Comparison of ENCODE assay signal across 20 mouse cellular contexts in the genomic region with DNA sequence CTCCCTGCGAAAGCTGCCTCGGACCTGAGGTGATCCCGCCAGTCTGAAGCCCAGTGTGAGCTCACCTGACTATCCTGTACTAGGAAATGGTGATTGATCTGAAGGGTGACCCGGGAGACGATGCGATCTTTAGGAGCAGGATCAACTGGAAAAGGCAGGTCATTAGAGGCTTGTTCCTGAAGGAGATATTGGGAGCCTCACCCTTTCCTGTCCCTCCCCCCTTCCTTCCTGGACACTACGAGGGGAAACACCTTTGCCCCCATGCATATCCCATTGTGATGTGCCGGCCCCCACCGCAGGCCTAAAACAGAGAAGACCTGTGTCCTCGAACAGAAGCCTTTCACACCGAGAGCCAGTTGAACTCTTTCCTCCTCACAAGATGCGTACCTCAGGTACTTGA. TPM values are rescaled to one million over a fixed set of nuclear protein-coding genes. Genes with fewer than 3 reads are reported as not detected.
A peak's percentile ranks its signal among the peaks of the same experiment; 100 is the strongest.
DNase-seq lines count a peak whose midpoint lies in the region; ATAC-seq and TF ChIP-seq lines count a peak whose summit lies in the region.
"Had no signal": no experiment of that assay in that cellular context is flagged by ENCODE, and none has a peak within 500 bp of the region (broad histone marks: within the 10 kb centered on the region; RNA-seq: fewer than 3 reads in every experiment).

No protein-coding gene starts in this region.

- no peak overlapping the region for H3K4me3 ChIP-seq in heart, embryonic 10.5 days
- H3K4me3 ChIP-seq in liver, adult 2 months (ENCODE audit: insufficient read depth, low read depth, low read length) = no peak overlapping the region
- H3K4me3 ChIP-seq in liver, embryonic 12.5 days = no peak overlapping the region
- H3K4me3 ChIP-seq in neural tube, embryonic 15.5 days (replicated peaks) = no peak overlapping the region
- H3K4me3 ChIP-seq: embryonic facial prominence, embryonic 12.5 days; erythroblast, embryonic 14.5 days; heart, embryonic 15.5 days; limb, embryonic 15.5 days; megakaryocyte, embryonic 14.5 days had no signal

- no peak for TF ChIP-seq POLR2A in liver, adult 2 months (IDR thresholded peaks at IDR 0.05; ENCODE audit: extremely low read depth, insufficient read depth, low read length)

- no peaks in the 10 kb centered on the region for H3K9me3 ChIP-seq in heart, embryonic 10.5 days
- peaks cover 5% of the 10 kb centered on the region; the same call in 1 of the 2 replicates for H3K9me3 ChIP-seq in liver, embryonic 12.5 days (replicated peaks)
- H3K9me3 ChIP-seq in neural tube, embryonic 15.5 days (replicated peaks) = no peaks in the 10 kb centered on the region
- H3K9me3 ChIP-seq: embryonic facial prominence, embryonic 12.5 days; heart, embryonic 15.5 days; limb, embryonic 15.5 days had no signal

- H3K36me3 ChIP-seq in heart, embryonic 10.5 days = no peaks in the 10 kb centered on the region
- H3K36me3 ChIP-seq in liver, adult 2 months (ENCODE audit: control insufficient read depth, insufficient read depth, low read length) = no peaks in the 10 kb centered on the region
- no peaks in the 10 kb centered on the region for H3K36me3 ChIP-seq in liver, embryonic 12.5 days
- no peaks in the 10 kb centered on the region for H3K36me3 ChIP-seq in neural tube, embryonic 15.5 days
- H3K36me3 ChIP-seq: embryonic facial prominence, embryonic 12.5 days; heart, embryonic 15.5 days; limb, embryonic 15.5 days had no signal

- TF ChIP-seq CTCF in liver, adult 2 months (IDR thresholded peaks at IDR 0.05; ENCODE audit: low read depth, low read length) = no peak

- peaks cover 9% of the 10 kb centered on the region; the same call in 1 of the 2 replicates for H3K4me1 ChIP-seq in heart, embryonic 10.5 days
- no peaks in the 10 kb centered on the region for H3K4me1 ChIP-seq in liver, adult 2 months (ENCODE audit: control insufficient read depth, insufficient read depth, low read length)
- H3K4me1 ChIP-seq in liver, embryonic 12.5 days = no peaks in the 10 kb centered on the region
- H3K4me1 ChIP-seq in neural tube, embryonic 15.5 days = peaks cover 10% of the 10 kb centered on the region
- H3K4me1 ChIP-seq: embryonic facial prominence, embryonic 12.5 days; megakaryocyte, embryonic 14.5 days had no signal

- H3K4me2 ChIP-seq in liver, embryonic 12.5 days = no peak overlapping the region
- H3K4me2 ChIP-seq in neural tube, embryonic 15.5 days = no peak overlapping the region
- H3K4me2 ChIP-seq: embryonic facial prominence, embryonic 12.5 days; heart, embryonic 15.5 days; limb, embryonic 15.5 days had no signal

- no peak overlapping the region for H3K9ac ChIP-seq in liver, adult 2 months (ENCODE audit: low read depth, low read length)
- H3K9ac ChIP-seq in liver, embryonic 12.5 days = no peak overlapping the region
- no peak overlapping the region for H3K9ac ChIP-seq in neural tube, embryonic 15.5 days (replicated peaks)
- H3K9ac ChIP-seq: embryonic facial prominence, embryonic 12.5 days; heart, embryonic 15.5 days; limb, embryonic 15.5 days; liver, postnatal 0 days had no signal

- no peak overlapping the region for H3K27ac ChIP-seq in heart, embryonic 10.5 days
- peak overlapping the region; percentile 37; the same call in 1 of the 2 replicates for H3K27ac ChIP-seq in liver, adult 2 months (replicated peaks; ENCODE audit: insufficient read depth, low read depth, low read length)
- no peak overlapping the region for H3K27ac ChIP-seq in liver, embryonic 12.5 days
- no peak overlapping the region for H3K27ac ChIP-seq in neural tube, embryonic 15.5 days (replicated peaks)
- H3K27ac ChIP-seq: embryonic facial prominence, embryonic 12.5 days; heart, embryonic 15.5 days; limb, embryonic 15.5 days had no signal

- WGBS in heart, embryonic 10.5 days = 65% methylated on average over 12 of the region's 12 CpGs
- WGBS in liver, adult 2 months = 74% methylated on average over 12 of the region's 12 CpGs
- WGBS in liver, embryonic 12.5 days (ENCODE audit: insufficient replicate concordance) = 60% methylated on average over 12 of the region's 12 CpGs
- WGBS in neural tube, embryonic 15.5 days = 82% methylated on average over 12 of the region's 12 CpGs

- peak; percentile 36 to 70 for DNase-seq in heart, adult 18-20 months
- no peak for DNase-seq in heart, embryonic 10.5 days (ENCODE audit: low spot score)
- no peak for DNase-seq in liver, adult 2 months (ENCODE audit: extremely low read depth, low read depth, low spot score)
- DNase-seq in kidney, postnatal 10 days = peak; percentile 46
- DNase-seq in layer of hippocampus, postnatal 36 days = no peak
- DNase-seq: cerebellum, adult 9-11 months; gastrocnemius, postnatal 36 days; liver, postnatal 0 days; retina, postnatal 1 day; right cerebral cortex, postnatal 4 days had no signal

- no peaks in the 10 kb centered on the region for H3K79me2 ChIP-seq in liver, adult 2 months (ENCODE audit: control insufficient read depth, insufficient read depth, low read length)

- H3K27me3 ChIP-seq in heart, embryonic 10.5 days (ENCODE audit: insufficient read depth, poor library complexity, severe bottlenecking) = peaks cover 7% of the 10 kb centered on the region; the same call in 1 of the 2 replicates
- H3K27me3 ChIP-seq in liver, adult 2 months (ENCODE audit: control insufficient read depth, insufficient read depth, low read length) = no peaks in the 10 kb centered on the region
- H3K27me3 ChIP-seq in liver, embryonic 12.5 days (replicated peaks) = no peaks in the 10 kb centered on the region
- H3K27me3 ChIP-seq in neural tube, embryonic 15.5 days (replicated peaks) = no peaks in the 10 kb centered on the region
- H3K27me3 ChIP-seq: embryonic facial prominence, embryonic 12.5 days; heart, embryonic 15.5 days; limb, embryonic 15.5 days; megakaryocyte, embryonic 14.5 days; Patski had no signal

- no peak for ATAC-seq in liver, embryonic 12.5 days
- ATAC-seq in neural tube, embryonic 15.5 days (ENCODE audit: low FRiP score) = no peak
- ATAC-seq: forebrain, embryonic 14.5 days; liver, postnatal 0 days; midbrain, embryonic 16.5 days; Patski had no signal

RNA-seq across cellular contexts. Expression of gene Stox2, which starts 58.0 kb away (rescaled TPM):
- 1 to 10 TPM; 8.7 to 8.9 TPM for total RNA-seq in heart, adult 18-20 months (2021)
- 7.5 and 9.2 TPM in 2 replicates for polyA plus RNA-seq in heart, embryonic 10.5 days (2016; fragmentation: Nextera tagmentation; extraction: Ambion mirVana)
- 0.87 and 1.0 TPM in 2 replicates for total RNA-seq in liver, adult 2 months (2014; rRNA removed)
- polyA plus RNA-seq in liver, adult 2 months (2012; rRNA removed) = 0.10 and 0.26 TPM in 2 replicates
- 0.89 and 0.97 TPM in 2 replicates for polyA plus RNA-seq in liver, embryonic 12.5 days (2016; fragmentation: Nextera tagmentation; extraction: Ambion mirVana)
- polyA plus RNA-seq in neural tube, embryonic 15.5 days (2015; fragmentation: Nextera tagmentation; extraction: Ambion mirVana) = 32.1 and 40.5 TPM in 2 replicates
- total RNA-seq in layer of hippocampus, postnatal 36 days (2021) = 10 to 100 TPM; 82.8 to 93.3 TPM

Comparison
In these comparisons a context has a peak if more than half of its experiments do, and no peak if none do; other contexts are left out.
1. DNase-seq: peak in heart, adult 18-20 months (2 of 2) and kidney, postnatal 10 days (single experiment); none in heart, embryonic 10.5 days (single experiment), liver, adult 2 months (single experiment) and layer of hippocampus, postnatal 36 days (0 of 2).